Mouse (Mus musculus): ENCODE measurements around the gene Cinp.

DNA sequence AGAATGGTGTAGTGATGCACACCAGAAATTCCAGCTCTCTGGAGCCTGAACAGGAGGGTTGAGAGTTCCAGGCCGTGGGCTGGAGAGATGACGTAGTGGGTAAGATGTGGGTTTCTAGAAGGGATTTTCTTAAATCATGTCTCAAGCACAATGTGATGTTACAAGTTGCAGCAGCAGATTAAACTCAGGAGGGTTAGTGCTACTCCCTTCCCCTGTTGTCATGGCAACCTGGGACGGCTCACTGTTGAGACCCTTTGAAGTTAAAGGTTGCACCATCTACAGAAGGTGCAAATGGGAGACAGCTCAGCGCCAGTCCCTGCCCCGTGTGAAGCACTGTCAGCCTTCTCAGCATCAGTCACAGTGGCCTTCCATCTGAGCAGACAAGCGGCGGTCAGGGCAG, 27.7 kb downstream of the Cinp start:
- TF ChIP-seq CTCF (IDR thresholded peaks at IDR 0.05; ENCODE audit: low read depth) (no peak), EP300 (IDR thresholded peaks at IDR 0.05; ENCODE audit: low read depth) (no peak)
